10 mouse cellular contexts compared by ENCODE assay signal in genomic region chr8:88290326-88291304, GRCm38 (mm10). TPM values are rescaled to one million over a fixed set of nuclear protein-coding genes. Genes with fewer than 3 reads are reported as not detected.
A peak's percentile ranks its signal among the peaks of the same experiment; 100 is the strongest.
DNase-seq lines count a peak whose midpoint lies in the region; ATAC-seq and TF ChIP-seq lines count a peak whose summit lies in the region.
"Had no signal": no experiment of that assay in that cellular context is flagged by ENCODE, and none has a peak within 500 bp of the region (broad histone marks: within the 10 kb centered on the region; RNA-seq: fewer than 3 reads in every experiment).

No protein-coding gene starts in this region.

- peaks cover 59% of the 10 kb centered on the region for H3K4me1 ChIP-seq in liver, embryonic 11.5 days (replicated peaks; ENCODE audit: control insufficient read depth, insufficient read depth, low read length)

- H3K4me3 ChIP-seq in liver, embryonic 11.5 days (ENCODE audit: low read depth, low read length) = no peak overlapping the region
- H3K4me3 ChIP-seq in myocyte = no peak overlapping the region
- H3K4me3 ChIP-seq: limb, embryonic 15.5 days had no signal

- peaks cover 91% of the 10 kb centered on the region for H3K79me2 ChIP-seq in myocyte (ENCODE audit: control insufficient read depth, insufficient read depth)

- H3K9me3 ChIP-seq in liver, embryonic 11.5 days (ENCODE audit: control insufficient read depth, low read length) = no peaks in the 10 kb centered on the region
- H3K9me3 ChIP-seq: limb, embryonic 15.5 days had no signal

- no peaks in the 10 kb centered on the region for H3K36me3 ChIP-seq in liver, embryonic 11.5 days (ENCODE audit: control insufficient read depth, insufficient read depth, low read length)
- no peaks in the 10 kb centered on the region for H3K36me3 ChIP-seq in myocyte (ENCODE audit: control insufficient read depth, insufficient read depth)
- H3K36me3 ChIP-seq: limb, embryonic 15.5 days had no signal

- no peak overlapping the region; the same call in 1 of the 2 replicates for H3K9ac ChIP-seq in liver, embryonic 11.5 days (ENCODE audit: low read depth, low read length)
- H3K9ac ChIP-seq: limb, embryonic 15.5 days had no signal

- no peak for DNase-seq in liver, embryonic 11.5 days (ENCODE audit: low spot score)
- DNase-seq in liver = no peak
- DNase-seq in urinary bladder, postnatal 25 days (ENCODE audit: low spot score) = no peak
- no peak for DNase-seq in kidney, adult 8-10 months
- no peak for DNase-seq in neural tube, embryonic 10.5 days (ENCODE audit: extremely low spot score, low spot score)
- DNase-seq: lung, postnatal 4 days; retina, postnatal 1 day had no signal

- 0 out of 2 replicates have a peak overlapping the region, but pooled peaks have one; percentile 7 for H3K4me2 ChIP-seq in liver, embryonic 11.5 days
- H3K4me2 ChIP-seq in myocyte (ENCODE audit: low read depth) = peak overlapping the region; percentile 82
- H3K4me2 ChIP-seq: limb, embryonic 15.5 days had no signal

- WGBS in liver, embryonic 11.5 days = 69% methylated on average over 13 of the region's 13 CpGs

- no peak for TF ChIP-seq POLR2A in myocyte (IDR thresholded peaks at IDR 0.05; ENCODE audit: insufficient read length, low read depth)

- no peak overlapping the region for H3ac ChIP-seq in myocyte (ENCODE audit: control insufficient read depth, insufficient read length)

- H3K27me3 ChIP-seq in liver, embryonic 11.5 days (replicated peaks; ENCODE audit: control insufficient read depth, insufficient read depth, low read length) = no peaks in the 10 kb centered on the region
- H3K27me3 ChIP-seq in myocyte (ENCODE audit: control insufficient read depth, insufficient read depth, insufficient read length) = no peaks in the 10 kb centered on the region
- H3K27me3 ChIP-seq: limb, embryonic 15.5 days had no signal

- H3K27ac ChIP-seq in liver, embryonic 11.5 days (ENCODE audit: low read depth, low read length) = no peak overlapping the region; the same call in 1 of the 2 replicates
- H3K27ac ChIP-seq: limb, embryonic 15.5 days had no signal

- ATAC-seq in liver, embryonic 11.5 days (replicated peaks; ENCODE audit: low FRiP score) = no peak
- ATAC-seq in common myeloid progenitor, adult 5-6 weeks (replicated peaks; ENCODE audit: low read depth, poor library complexity, severe bottlenecking) = peak; percentile 29

TF ChIP-seq in myocyte, 11 proteins besides CTCF, POLR2A, EP300 and RAD21:
- TF ChIP-seq POLR2AphosphoS2 (IDR thresholded peaks at IDR 0.05; ENCODE audit: insufficient read length, low read depth) = no peak
- no peak for TF ChIP-seq MYOD1 (IDR thresholded peaks at IDR 0.05; ENCODE audit: control insufficient read depth in 1 of 3, insufficient read length in 2 of 3, low read depth in 2 of 3)
- TF ChIP-seq MYOG (IDR thresholded peaks at IDR 0.05; ENCODE audit: control insufficient read depth in 1 of 3, insufficient read depth in 1 of 3, insufficient read length in 2 of 3, low read depth in 2 of 3) = no peak
- no peak for TF ChIP-seq REST (IDR thresholded peaks at IDR 0.05; ENCODE audit: insufficient read depth, insufficient read length)
- TF ChIP-seq CEBPB (IDR thresholded peaks at IDR 0.05; ENCODE audit: insufficient read depth, poor library complexity, severe bottlenecking) = no peak
- no peak for TF ChIP-seq MAX (IDR thresholded peaks at IDR 0.05; ENCODE audit: low read depth)
- TF ChIP-seq E2F4 (IDR thresholded peaks at IDR 0.05; ENCODE audit: insufficient read depth) = no peak
- TF ChIP-seq TCF3 (IDR thresholded peaks at IDR 0.05; ENCODE audit: insufficient read length, low read depth) = no peak
- TF ChIP-seq TCF12 (IDR thresholded peaks at IDR 0.05; ENCODE audit: insufficient read depth, poor library complexity, severe bottlenecking) = no peak
- TF ChIP-seq USF1 (IDR thresholded peaks at IDR 0.05; ENCODE audit: low read depth) = no peak
- no peak for TF ChIP-seq SRF (IDR thresholded peaks at IDR 0.05; ENCODE audit: control insufficient read depth, insufficient read length, low read depth)

RNA-seq across cellular contexts. Expression of gene Adcy7, which starts 18.4 kb away (rescaled TPM):
- 46.6 and 49.7 TPM in 2 replicates for polyA plus RNA-seq in liver, embryonic 11.5 days (2014; fragmentation: Nextera tagmentation; extraction: Ambion mirVana)
- 41.1 and 46.5 TPM in 2 replicates for total RNA-seq in common myeloid progenitor, adult 5-6 weeks (2017)
- polyA plus RNA-seq in myocyte (2012; fragmentation: generic; extraction: Trizol) = 72.3 TPM
